Mouse (Mus musculus) bone marrow macrophage, adult 2 months (primary cell): ENCODE results near the gene Rheb.

Experiments used
- CTCF ChIP-seq: IDR thresholded peaks from 2 replicates; pipeline ENCODE4 v1.5.1; 2012; ENCODE audit warnings: low read depth, mild to moderate bottlenecking, low read length, moderate library complexity
- POLR2A ChIP-seq: IDR thresholded peaks from 2 replicates; pipeline ENCODE4 v1.6.1; 2012; ENCODE audit warnings: mild to moderate bottlenecking, low read depth, low read length, borderline replicate concordance

GRCm38 (mm10) chr5:24826056-24826770 lies 16.2 kb downstream of the Rheb start:
- TF ChIP-seq CTCF (no peak), POLR2A (no peak)
